Mouse (Mus musculus) MEL (cell line): ENCODE measurements around the gene Shisa9.

Source experiments
- CTCF ChIP-seq, 3 experiments: IDR thresholded peaks in 2 of 3; conservative IDR thresholded peaks in 1 of 3; 2 replicates each; pipeline ENCODE4 v1.5.1; 2011 to 2012; ENCODE audit warnings: low read length in 3 of 3, low read depth in 2 of 3, mild to moderate bottlenecking in 2 of 3, improper control_type of control experiment in 1 of 3, inconsistent platforms in 1 of 3, mixed read lengths in 1 of 3, moderate library complexity in 1 of 3; ENCODE audit not compliant: control insufficient read depth in 1 of 3, insufficient read depth in 1 of 3, poor library complexity in 1 of 3, severe bottlenecking in 1 of 3
- EP300 ChIP-seq, 2 experiments: IDR thresholded peaks; 2 replicates each; pipeline ENCODE4 v1.6.1; 2011; ENCODE audit warnings: improper control_type of control experiment in 2 of 2, low read length in 2 of 2, low read depth in 1 of 2, mild to moderate bottlenecking in 1 of 2
- MAFK ChIP-seq: IDR thresholded peaks from 2 replicates; pipeline ENCODE4 v1.6.1; 2011; ENCODE audit warnings: low read depth, mild to moderate bottlenecking, low read length, improper control_type of control experiment, borderline replicate concordance
- MXI1 ChIP-seq: IDR thresholded peaks from 2 replicates; pipeline ENCODE4 v1.6.1; 2011; ENCODE audit warnings: mild to moderate bottlenecking, low read depth, low read length, improper control_type of control experiment
- POLR2A ChIP-seq, 2 experiments: IDR thresholded peaks; 2 replicates each; pipeline ENCODE4 v1.6.1; 2011 to 2012; ENCODE audit warnings: low read length in 2 of 2, mild to moderate bottlenecking in 2 of 2, control low read depth in 1 of 2, improper control_type of control experiment in 1 of 2, low read depth in 1 of 2, moderate library complexity in 1 of 2; ENCODE audit not compliant: control insufficient read depth in 1 of 2, insufficient read depth in 1 of 2, poor library complexity in 1 of 2

- no peak for TF ChIP-seq CTCF (IDR thresholded peaks at IDR 0.05 in 2 of 3, conservative IDR thresholded peaks at IDR 0.05 in 1 of 3; ENCODE audit: control insufficient read depth in 1 of 3, insufficient read depth in 1 of 3, low read depth in 2 of 3, low read length in 3 of 3, poor library complexity in 1 of 3, severe bottlenecking in 1 of 3)
- TF ChIP-seq MAFK, result no peak
- no peak for TF ChIP-seq EP300 (IDR thresholded peaks at IDR 0.05; ENCODE audit: low read depth in 1 of 2, low read length in 2 of 2)
- no peak for TF ChIP-seq POLR2A (IDR thresholded peaks at IDR 0.05; ENCODE audit: control insufficient read depth in 1 of 2, insufficient read depth in 1 of 2, low read depth in 1 of 2, low read length in 2 of 2, poor library complexity in 1 of 2)
- no peak for TF ChIP-seq MXI1
These were observed 34.2 kb downstream of the Shisa9 start for GRCm38 (mm10) chr16:12017921-12018618.
